ENCODE assay signal across 9 mouse cellular contexts in the genomic region with DNA sequence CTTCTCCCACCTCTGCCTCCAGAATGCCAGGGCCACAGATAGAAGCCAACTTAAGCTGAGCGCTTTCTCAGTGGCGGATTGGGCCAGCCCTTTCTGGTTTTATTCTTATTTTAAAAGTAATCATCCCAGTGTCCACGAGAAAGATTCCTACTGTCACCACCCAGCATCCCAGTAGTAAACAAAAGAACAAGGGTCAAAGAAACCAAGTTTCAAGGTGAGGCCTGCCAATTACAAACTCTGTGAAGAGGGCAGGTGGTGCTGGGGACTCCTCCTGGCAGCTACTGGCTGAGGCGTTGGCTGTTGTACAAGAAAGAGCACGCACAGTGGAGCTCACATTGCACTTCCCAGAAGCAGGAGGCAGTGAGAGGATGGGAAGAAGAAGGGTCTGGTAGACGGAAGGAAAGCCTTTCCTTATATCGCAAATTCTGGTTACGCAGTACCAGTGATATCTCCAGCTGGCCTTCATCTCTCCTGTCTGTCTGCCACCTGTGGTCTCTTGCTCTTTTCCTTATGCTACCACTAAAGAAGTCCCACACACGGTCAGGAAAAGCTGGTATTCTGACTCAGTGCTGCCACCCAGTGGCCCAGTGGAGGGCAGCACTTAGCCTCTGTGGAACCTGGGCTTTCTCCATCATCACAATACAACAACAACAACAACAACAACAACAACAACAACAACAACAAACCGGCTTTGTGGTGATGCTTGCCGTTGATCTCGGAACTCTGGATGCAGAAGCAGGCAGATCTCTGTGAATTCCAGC. TPM values are rescaled to one million over a fixed set of nuclear protein-coding genes. Genes with fewer than 3 reads are reported as not detected.
DNase-seq lines count a peak whose midpoint lies in the region; ATAC-seq and TF ChIP-seq lines count a peak whose summit lies in the region.
"Had no signal": no experiment of that assay in that cellular context is flagged by ENCODE, and none has a peak within 500 bp of the region (broad histone marks: within the 10 kb centered on the region; RNA-seq: fewer than 3 reads in every experiment).

No protein-coding gene starts in this region.

- no peaks in the 10 kb centered on the region for H3K9me3 ChIP-seq in hindbrain, embryonic 12.5 days (replicated peaks)
- H3K9me3 ChIP-seq: liver, embryonic 15.5 days had no signal

- no peaks in the 10 kb centered on the region for H3K4me1 ChIP-seq in hindbrain, embryonic 12.5 days
- H3K4me1 ChIP-seq in small intestine, adult 2 months (ENCODE audit: control insufficient read depth, insufficient read depth, insufficient read length, low read length): no peaks in the 10 kb centered on the region
- H3K4me1 ChIP-seq: liver, embryonic 15.5 days had no signal

- no peak overlapping the region for H3K9ac ChIP-seq in hindbrain, embryonic 12.5 days
- H3K9ac ChIP-seq: liver, embryonic 15.5 days had no signal

- no peak overlapping the region for H3K4me3 ChIP-seq in hindbrain, embryonic 12.5 days
- H3K4me3 ChIP-seq in small intestine, adult 2 months (ENCODE audit: low read depth, low read length): no peak overlapping the region
- H3K4me3 ChIP-seq: liver, embryonic 15.5 days had no signal

- no peak overlapping the region for H3K4me2 ChIP-seq in hindbrain, embryonic 12.5 days (replicated peaks)

- CTCF ChIA-PET in Patski (lab: Charles Lee): interaction anchor here (0.6 to 7.7 kb wide), 12 partner anchors 11 to 381 kb away, joined by 3 to 99 read pairs (median 4); no protein-coding TSS in a partner anchor

- H3K27me3 ChIP-seq in Patski: no peaks in the 10 kb centered on the region
- peaks cover under 1% of the 10 kb centered on the region for H3K27me3 ChIP-seq in hindbrain, embryonic 12.5 days
- H3K27me3 ChIP-seq in small intestine, adult 2 months (ENCODE audit: control insufficient read depth, insufficient read depth, low read length): no peaks in the 10 kb centered on the region; the same call in 1 of the 2 replicates

- POLR2A ChIA-PET in Patski (lab: Charles Lee): interaction anchor here (0.6 to 1.0 kb wide), 2 partner anchors 308 to 468 kb away, joined by 3 to 6 read pairs; no protein-coding TSS in a partner anchor

- H3K36me3 ChIP-seq in hindbrain, embryonic 12.5 days: no peaks in the 10 kb centered on the region
- no peaks in the 10 kb centered on the region for H3K36me3 ChIP-seq in small intestine, adult 2 months (ENCODE audit: control insufficient read depth, insufficient read depth, low read length)
- H3K36me3 ChIP-seq: liver, embryonic 15.5 days had no signal

- no peak for TF ChIP-seq POLR2A in small intestine, adult 2 months (IDR thresholded peaks at IDR 0.05; ENCODE audit: low read depth, low read length)

- H3K27ac ChIP-seq in hindbrain, embryonic 12.5 days: no peak overlapping the region
- no peak overlapping the region for H3K27ac ChIP-seq in small intestine, adult 2 months (ENCODE audit: insufficient read depth, low read depth, low read length)
- H3K27ac ChIP-seq: liver, embryonic 15.5 days had no signal

- peak; percentile 76 for TF ChIP-seq CTCF in Patski (IDR thresholded peaks at IDR 0.05)
- peak; percentile 86; the same call in 1 of the 2 replicates for TF ChIP-seq CTCF in small intestine, adult 2 months (IDR thresholded peaks at IDR 0.05; ENCODE audit: extremely low read depth, insufficient read length, insufficient replicate concordance, low read depth, low read length)

- in situ Hi-C loops in Patski (cut with MboI; ENCODE audit: low pct_unique_long_range_greater_than_20kb): loop anchor here (25.0 kb wide), 1 partner anchor 830 kb away; a partner anchor contains a TSS

- 43% methylated on average over 12 of the region's 12 CpGs for WGBS in hindbrain, embryonic 12.5 days
- 34% methylated on average over 12 of the region's 12 CpGs for WGBS in small intestine, adult 2 months

- no peak for DNase-seq in cerebellum, adult 9-11 months
- no peak for DNase-seq in Patski (ENCODE audit: low read depth, low spot score)
- DNase-seq in embryo, embryonic 9.5 days (ENCODE audit: extremely low spot score): peak; percentile 71
- DNase-seq in layer of hippocampus, postnatal 14 days (ENCODE audit: low spot score in 2 of 2): peak; percentile 36 to 56

- ATAC-seq in cerebellum, adult (ENCODE audit: insufficient number of reproducible peaks, low FRiP score, low TSS enrichment): 0 out of 2 replicates have a peak, but pooled peaks have one; percentile 34
- ATAC-seq in Patski: no peak
- ATAC-seq in hindbrain, embryonic 12.5 days (ENCODE audit: low FRiP score): 0 out of 2 replicates have a peak, but pooled peaks have one; percentile 53
- peak; percentile 58; the same call in 1 of the 2 replicates for ATAC-seq in megakaryocyte-erythroid progenitor cell, adult 5-6 weeks (replicated peaks; ENCODE audit: low FRiP score, low TSS enrichment, poor library complexity, severe bottlenecking)

RNA-seq across cellular contexts. Expression of a gene that starts 29.0 kb away (rescaled TPM):
- polyA plus RNA-seq in Patski (2021): 2.7 TPM
- polyA plus RNA-seq in hindbrain, embryonic 12.5 days (2016; fragmentation: Nextera tagmentation; extraction: Ambion mirVana): 8.1 and 8.3 TPM in 2 replicates
- 1 to 10 TPM; 4.2 to 4.5 TPM for total RNA-seq in layer of hippocampus, postnatal 14 days (2021)
- total RNA-seq in megakaryocyte-erythroid progenitor cell, adult 5-6 weeks (2014; fragmentation: Nextera tagmentation): not detected in 2 replicates
- total RNA-seq in megakaryocyte-erythroid progenitor cell, adult 5-6 weeks (2017): not detected in 2 replicates
- polyA plus RNA-seq in small intestine, adult 2 months (2012; rRNA removed): 2.7 and 4.7 TPM in 2 replicates

Comparison
In these comparisons a context has a peak if more than half of its experiments do, and no peak if none do; other contexts are left out.
1. DNase-seq: peak in embryo, embryonic 9.5 days (single experiment) and layer of hippocampus, postnatal 14 days (2 of 2); none in cerebellum, adult 9-11 months (single experiment) and Patski (single experiment).